Mouse (Mus musculus) liver, adult (tissue): ENCODE measurements around the gene Vac14.

ENCODE experiments used
- GATA4 ChIP-seq: IDR thresholded peaks from 2 replicates; pipeline ENCODE4 v1.6.1; 2014; ENCODE audit warnings: mild to moderate bottlenecking, low read length; ENCODE audit not compliant: insufficient replicate concordance

Gene Vac14

DNA sequence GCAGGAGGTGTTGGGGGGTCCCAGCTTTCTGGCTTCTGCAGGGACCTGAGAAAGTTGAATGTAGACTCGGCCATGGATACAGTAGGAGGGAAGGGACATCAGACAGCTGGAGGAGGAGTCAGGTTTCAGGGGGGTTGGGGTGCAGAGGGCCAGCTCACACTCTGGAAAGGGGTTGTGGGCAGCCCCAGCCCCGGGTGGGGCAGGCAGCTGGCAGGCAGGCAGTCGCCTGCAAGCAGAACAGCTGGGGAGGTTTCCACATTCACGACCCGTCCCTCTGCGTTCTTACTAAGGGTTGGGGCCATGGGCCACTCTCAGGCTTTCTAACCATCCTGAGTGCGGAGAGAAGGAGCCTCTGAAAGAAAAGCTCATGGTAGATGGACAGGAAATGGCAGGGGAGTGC lies 98.7 kb downstream of the Vac14 start:
- no peak for TF ChIP-seq GATA4

DNA sequence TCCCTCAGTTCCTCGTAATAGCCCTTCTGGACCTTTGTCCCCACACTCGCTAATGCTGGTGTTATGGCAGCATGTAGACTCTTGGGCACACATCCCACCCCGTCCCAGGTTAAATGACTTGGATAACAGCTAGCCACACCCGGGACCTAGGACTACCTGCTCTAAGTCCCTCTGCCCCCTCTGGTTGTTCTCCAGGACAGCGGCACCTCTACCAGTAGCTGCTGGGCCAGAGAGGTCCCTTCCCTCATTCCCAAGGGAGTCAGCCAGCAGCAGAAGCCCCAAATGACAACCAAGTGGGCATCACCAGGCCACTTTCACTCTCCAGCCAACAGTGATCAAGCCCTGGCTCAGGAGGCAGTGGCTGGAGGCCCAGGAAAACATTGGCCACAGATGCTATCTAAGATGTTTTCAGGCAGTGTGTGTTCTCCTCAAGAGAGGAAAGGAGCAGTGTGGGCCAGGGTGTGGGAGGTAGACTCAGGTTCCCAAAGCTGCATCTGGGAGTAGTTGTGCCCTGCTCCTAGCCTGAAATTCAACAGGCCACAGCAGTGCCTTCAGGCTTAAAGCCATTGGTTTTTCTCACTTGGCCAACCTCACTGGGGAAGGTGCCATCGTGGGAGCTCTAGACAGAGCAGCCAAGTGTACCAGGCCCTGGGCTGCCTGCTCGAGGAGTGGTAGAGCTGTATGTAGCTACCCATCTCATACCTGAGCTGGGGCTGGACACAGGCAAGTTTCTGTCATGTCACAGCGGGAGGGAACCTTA lies 100.0 kb downstream of the Vac14 start:
- no peak for TF ChIP-seq GATA4

DNA sequence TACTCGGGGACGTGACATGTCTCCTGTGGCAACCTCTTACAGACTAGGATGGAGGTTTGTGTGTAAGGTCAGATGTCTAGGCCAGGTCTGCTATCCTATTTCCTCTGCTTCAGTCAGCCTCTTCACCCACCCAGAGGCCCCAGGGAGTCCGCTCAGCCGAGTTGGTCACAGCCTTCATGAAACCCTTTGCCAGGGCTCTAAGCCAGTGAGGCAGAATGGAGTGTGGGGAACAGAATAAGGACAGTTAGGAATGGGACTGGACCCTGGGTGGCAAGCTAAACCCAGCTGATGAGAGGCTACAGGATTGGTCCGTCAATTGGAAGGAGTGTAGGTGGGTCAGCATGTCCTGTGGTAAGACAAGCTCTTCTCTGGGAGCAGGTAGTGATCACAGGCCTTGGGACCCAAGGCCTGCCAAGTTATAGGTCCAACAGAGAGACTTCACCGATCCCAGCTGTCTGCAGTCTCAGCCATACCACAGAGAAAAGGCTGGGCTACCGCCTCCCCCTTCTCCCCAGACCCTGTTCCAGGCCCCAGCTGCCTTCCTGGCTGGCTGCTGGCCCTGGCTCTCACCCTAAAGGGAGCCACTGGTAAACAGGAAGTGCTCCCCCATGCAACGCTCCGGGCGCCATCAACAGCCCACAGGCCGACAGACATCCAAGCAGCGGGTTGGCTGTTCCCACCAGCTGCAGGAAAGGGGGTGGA lies 100.7 kb downstream of the Vac14 start:
- TF ChIP-seq GATA4 = no peak

DNA sequence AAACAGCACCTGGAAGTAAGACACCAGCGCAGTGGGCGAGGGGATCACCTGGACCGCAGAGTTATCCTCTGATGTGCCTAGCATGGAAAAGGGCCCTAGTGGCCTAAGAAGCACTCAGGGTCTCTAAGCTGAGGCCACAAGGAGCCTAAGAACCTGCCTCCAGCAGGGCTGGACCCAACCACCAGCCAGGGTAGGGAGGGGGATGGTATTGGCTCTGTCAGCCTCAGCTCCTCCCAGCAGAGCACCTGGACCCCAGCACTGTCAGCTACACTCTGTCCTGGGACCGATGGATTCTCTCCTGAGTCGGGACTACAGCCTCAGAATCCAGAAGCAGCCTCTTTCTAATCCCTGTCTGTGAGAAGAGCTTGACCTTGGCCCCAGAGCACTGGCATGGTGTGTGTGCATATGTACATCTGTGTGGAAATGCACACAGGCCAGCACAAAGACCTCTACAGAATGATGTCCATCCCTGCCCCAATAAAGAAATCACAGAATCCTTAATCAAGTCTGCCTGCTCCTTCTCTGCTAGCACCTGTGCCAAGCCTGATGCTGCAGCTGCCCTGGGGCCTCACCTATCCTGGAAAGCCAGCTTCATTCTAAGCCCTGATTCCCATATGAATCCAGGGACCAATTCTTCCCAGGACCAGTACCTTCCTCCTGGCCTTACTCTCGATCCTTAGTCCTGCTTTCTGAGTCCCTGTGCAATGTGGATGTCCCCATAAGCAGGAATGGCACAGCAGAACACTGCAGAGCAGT lies 101.7 kb downstream of the Vac14 start:
- no peak for TF ChIP-seq GATA4

DNA sequence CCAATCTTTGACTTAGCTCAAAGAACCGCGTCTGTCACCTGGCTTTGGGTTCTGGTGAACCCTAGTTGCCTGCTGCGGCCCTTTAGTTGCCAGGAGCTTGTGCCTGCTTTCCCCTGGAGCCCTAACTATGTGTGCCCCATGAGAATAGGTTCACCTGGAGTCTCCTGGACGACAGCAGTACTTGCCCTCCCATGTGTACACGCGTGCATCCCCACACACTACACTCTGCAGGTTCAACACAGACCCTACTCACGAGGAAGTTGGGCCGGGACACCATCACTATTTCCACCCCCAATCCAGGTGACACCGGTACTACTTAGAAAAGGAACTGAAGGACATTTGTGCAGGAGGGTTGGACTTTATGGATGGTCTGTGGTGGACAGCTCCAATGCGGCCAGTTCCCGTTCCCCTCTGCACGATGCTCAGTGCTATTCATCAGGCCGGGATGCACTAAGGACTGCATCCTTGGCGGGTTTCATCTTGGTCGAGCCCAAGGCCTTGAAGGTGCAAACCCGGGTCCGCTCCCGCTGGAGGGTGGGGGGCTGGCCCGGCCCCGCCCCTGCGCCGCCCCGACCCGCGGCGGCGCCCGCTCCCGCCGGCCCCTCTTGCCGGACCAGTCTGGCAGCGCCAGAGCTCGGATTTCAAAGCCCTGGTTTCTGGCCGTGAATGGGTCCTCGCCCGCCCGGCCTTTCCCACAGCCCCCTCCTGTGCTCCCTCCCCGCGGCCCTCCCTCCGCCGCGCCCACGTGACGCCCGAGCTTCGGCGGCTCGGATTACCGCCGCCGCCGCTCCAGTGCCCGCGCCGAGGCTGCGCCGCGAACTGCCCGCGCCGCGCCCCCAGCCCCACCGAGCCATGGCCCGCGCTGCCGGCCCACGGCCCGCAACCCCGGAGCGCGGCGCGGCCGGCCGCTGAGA lies 102.6 kb downstream of the Vac14 start, which contains the start of gene Mtss1l:
Gene Mtss1l (plus strand): TSS at position 792 of the 914 bp plus-strand sequence.
- TF ChIP-seq GATA4 = no peak

DNA sequence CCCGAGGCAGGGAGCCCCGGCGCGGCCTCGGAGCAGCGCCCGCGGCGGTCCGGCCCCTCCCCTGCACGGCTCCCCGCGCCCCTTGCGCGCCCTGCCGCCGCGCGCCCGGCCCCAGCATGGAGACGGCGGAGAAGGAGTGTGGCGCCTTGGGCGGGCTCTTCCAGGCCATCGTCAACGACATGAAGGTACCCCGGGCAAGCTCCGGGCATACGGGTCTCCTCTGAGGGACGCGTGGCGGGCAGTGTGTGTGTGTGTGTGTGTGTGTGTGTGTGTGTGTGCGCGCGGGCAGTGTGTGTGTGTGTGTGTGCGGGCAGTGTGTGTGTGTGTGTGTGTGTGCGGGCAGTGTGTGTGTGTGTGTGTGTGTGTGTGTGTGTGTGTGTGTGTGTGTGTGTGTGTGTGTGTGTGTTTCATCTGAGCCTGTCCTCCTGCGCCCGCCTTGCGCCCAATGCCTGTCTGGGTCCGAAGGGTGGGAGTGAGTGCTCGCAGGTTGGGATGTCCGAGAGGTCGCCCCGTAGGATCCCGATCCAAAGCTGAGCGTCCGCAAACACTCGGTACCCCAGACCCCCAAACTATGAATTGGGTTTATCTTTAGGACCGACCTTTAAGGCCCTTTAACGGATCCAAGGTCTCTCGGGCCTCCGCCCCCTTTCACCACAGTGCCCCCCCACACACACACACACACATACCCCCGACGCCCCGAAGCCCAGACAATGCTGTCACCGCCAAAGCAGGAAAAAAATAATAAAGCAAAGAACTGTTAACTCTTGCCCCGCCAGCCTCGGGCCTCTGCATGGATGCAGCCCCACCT lies 103.4 kb downstream of the Vac14 start:
- TF ChIP-seq GATA4 = no peak

DNA sequence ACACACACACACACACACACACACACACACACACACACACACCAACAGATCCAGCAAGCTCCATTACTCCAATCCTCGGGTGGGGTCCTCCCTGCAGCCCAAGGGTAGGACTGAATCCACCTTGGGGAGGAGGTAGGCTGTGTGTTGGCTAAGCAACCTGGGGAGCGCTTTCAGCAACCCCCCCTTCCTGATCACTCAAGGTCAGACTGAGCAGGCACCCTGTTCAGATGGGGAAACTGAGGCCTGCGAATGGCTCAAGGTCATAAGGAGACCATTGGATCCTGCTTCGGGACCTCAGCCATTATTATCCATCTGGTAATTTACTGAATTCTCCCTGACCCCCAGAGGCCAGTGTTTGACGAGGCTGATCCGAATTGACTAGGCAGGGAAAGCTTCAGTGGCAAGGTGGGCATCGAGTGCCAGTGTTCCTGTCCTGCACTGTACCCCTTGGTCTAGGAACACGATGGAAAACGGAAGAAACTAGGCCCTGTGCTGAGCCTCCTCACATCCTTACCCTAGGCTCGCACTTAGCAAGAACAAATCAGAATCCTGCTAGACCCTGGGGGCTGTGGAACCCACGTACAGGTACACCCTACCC lies 104.1 kb downstream of the Vac14 start:
- no peak for TF ChIP-seq GATA4

DNA sequence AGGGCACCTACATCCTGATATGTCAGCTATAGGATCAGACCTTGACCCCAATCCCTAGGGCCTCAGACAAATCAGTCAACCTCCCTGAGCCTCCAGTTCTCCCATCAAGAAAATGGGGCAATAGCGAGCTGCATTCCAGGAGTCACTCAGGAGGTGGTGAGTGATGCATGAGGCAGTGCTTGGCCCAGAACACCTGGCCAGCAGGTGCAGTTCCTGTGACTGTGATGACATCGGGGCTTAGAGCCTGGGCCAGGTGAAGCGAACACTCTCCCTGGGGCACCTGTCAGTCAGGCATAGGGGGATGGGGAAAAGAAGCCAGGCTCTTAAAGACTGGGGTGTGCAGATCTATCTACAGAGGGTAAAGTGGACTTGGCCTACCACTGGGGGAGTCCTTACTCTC lies 106.1 kb downstream of the Vac14 start:
- no peak for TF ChIP-seq GATA4

DNA sequence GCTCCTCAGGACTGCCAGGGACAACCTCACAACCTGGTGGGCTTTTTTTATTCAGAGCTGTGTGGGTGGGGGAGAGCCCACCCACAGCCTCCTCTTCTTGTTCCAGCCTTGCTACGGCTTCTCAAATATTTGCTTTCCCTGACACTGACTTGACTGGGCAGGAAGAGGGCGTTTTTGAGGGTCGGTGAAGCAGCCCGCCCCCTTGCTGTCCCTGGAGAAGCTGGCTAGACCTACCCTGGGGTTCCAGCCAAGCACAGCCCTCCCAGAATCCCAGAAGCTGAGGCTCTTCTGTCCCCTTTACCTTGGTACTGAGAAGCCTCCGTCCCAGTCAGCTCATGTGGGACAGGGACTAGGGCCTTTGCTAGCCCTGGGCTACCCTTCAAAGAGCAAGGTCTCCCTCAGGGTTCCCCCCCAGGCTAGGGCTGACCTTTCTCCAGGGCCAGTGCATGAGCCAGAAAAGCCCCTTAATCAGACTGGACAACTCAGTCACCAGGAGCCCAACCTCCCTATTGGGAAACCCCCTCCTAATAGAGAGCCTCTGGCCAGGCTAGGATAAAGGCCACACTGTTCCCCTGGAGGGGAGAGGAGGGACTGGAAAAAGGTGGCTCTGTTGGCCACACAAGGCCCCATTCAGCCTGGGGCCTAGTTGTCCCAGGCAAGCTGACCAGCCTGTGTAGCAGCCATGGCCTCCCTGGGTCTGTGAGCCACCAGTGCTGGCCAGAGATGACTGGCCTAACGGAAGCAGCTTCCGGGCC lies 106.9 kb downstream of the Vac14 start:
- TF ChIP-seq GATA4 = no peak

DNA sequence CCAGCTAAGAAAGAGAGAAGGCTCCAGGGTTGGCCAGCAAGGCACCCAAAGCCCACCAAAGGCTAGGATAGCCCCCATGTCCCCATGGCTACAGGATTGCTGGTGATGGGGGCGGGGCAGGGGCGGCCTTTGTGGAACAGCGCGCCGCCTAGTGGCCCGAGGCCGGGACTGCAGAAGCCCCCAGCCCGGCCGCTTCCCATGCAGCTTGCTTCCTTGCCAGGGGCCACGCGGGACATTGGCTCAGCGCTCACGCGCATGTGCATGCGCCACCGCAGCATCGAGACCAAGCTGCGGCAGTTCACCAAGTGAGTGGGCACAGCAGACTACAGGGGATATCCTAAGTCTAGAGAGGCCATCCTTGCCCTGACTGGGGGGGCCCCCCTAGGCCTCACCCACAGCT lies 108.5 kb downstream of the Vac14 start:
- TF ChIP-seq GATA4 = no peak

DNA sequence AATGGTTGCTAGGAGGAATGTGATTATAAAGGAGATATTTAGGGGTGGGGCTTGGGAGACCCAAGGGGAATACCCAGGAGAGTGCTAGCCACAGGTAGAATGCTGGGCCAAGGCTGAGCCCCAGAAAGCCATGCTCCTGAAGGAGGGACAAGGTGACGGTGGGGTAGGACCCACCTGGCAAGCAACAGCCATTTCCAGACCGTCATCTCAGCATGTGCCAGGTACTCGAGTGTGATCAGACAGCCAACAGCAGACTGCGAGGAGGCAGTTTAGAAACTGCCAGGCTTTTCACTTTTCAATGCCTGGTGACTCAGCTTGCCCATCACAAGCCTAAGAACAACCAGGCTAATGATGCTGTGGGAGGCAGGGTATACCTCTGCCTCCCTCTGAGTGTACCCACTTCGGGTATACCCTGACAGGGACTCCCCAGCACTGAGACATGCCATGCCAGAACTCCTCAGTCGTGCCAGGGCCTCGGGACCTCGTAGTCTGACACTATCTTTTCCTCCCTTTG lies 113.0 kb downstream of the Vac14 start:
- no peak for TF ChIP-seq GATA4

DNA sequence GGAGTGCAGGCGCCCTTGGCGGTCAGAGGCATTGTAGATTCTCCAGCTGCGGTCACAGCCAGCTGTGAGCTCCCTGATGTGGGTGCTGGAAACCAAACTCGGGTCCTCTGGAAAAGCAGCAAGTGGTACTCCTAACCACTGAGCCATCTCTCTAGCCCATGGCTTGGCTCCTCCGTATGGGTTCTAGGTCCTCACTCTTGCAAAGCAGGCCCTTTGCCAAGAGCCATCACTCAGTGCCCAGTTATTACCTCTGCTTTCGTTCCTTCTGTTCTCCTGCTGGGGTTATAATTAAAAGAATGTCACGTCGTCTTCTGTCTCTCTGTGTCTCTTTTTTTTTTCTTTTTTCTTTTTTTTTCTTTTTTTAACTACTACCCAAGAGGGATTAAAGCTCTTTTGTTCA lies 114.7 kb downstream of the Vac14 start:
- no peak for TF ChIP-seq GATA4

DNA sequence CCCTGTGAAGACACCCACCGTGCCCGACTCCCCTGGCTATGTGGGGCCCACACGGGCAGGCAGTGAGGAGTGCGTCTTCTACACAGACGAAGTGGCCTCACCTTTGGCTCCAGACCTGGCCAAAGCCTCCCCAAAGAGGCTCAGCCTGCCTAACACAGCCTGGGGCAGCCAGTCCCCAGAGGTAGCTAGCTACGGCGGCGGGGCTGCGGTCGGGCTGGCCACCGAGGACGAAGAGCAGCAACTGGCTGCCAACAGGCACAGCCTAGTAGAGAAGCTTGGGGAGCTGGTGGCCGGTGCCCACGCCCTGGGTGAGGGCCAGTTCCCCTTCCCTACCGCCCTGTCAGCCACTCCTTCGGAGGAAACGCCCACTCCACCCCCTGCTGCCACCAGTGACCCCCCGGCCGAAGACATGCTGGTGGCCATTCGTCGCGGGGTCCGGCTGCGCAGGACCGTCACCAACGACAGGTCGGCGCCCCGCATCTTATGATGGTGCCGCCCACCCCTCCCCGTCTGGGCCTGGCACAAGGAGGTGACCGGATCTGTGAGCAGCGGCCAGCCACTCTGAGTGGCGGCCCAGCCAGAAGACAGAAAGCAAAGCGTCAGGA lies 120.3 kb downstream of the Vac14 start:
- TF ChIP-seq GATA4 = no peak
